Mouse (Mus musculus) heart, embryonic 14.5 days (tissue): ENCODE results near the gene Tnfsf15. TPM values are rescaled to one million over a fixed set of nuclear protein-coding genes. Genes with fewer than 3 reads are reported as not detected.

Source experiments
- ATAC-seq: fragments of 200-750 bp; cut with Nextera tagmentation; 2 replicates; pipeline ENCODE4 v1.8.0; 2017; ENCODE audit warnings: low read depth, moderate TSS enrichment; ENCODE audit not compliant: insufficient number of reproducible peaks, insufficient read depth, low FRiP score
- H3K27ac ChIP-seq, 2 experiments: fragments of 200-500 bp in 1 of 2; fragments of 300-500 bp in 1 of 2; sonication (generic) in 1 of 2; replicated peaks in 1 of 2; 2 replicates each; pipeline ENCODE4 v1.5.1; 2012 to 2014; ENCODE audit warnings: low read depth in 2 of 2, low read length in 2 of 2, control low read depth in 1 of 2, mild to moderate bottlenecking in 1 of 2, mixed read lengths in 1 of 2; ENCODE audit not compliant: control insufficient read depth in 1 of 2, insufficient read depth in 1 of 2
- H3K27me3 ChIP-seq: fragments of 300-500 bp; sonication (generic); 2 replicates; pipeline ENCODE4 v1.6.1; 2014; ENCODE audit warnings: mild to moderate bottlenecking, low read length, control low read depth; ENCODE audit not compliant: control insufficient read depth, insufficient read depth
- H3K36me3 ChIP-seq: fragments of 300-500 bp; sonication (generic); 2 replicates; pipeline ENCODE4 v1.6.1; 2014; ENCODE audit warnings: mild to moderate bottlenecking, control low read depth, low read length, mixed read lengths; ENCODE audit not compliant: control insufficient read depth, insufficient read depth
- H3K4me1 ChIP-seq, 2 experiments: fragments of 200-500 bp in 1 of 2; fragments of 300-500 bp in 1 of 2; sonication (generic) in 1 of 2; 2 replicates each; pipeline ENCODE4 v1.6.1; 2012 to 2014; ENCODE audit warnings: low read length in 2 of 2, control low read depth in 1 of 2, mixed read lengths in 1 of 2; ENCODE audit not compliant: control insufficient read depth in 2 of 2, insufficient read depth in 2 of 2
- H3K4me2 ChIP-seq: fragments of 300-500 bp; sonication (generic); 2 replicates; pipeline ENCODE4 v1.6.1; 2014; ENCODE audit warnings: mild to moderate bottlenecking, low read length
- H3K4me3 ChIP-seq, 2 experiments: fragments of 200-500 bp in 1 of 2; fragments of 300-500 bp in 1 of 2; sonication (generic) in 1 of 2; 2 replicates each; pipeline ENCODE4 v1.5.1; 2012 to 2014; ENCODE audit warnings: low read length in 2 of 2, mild to moderate bottlenecking in 2 of 2, control low read depth in 1 of 2, low read depth in 1 of 2, moderate library complexity in 1 of 2; ENCODE audit not compliant: control insufficient read depth in 1 of 2, insufficient read depth in 1 of 2
- H3K9ac ChIP-seq: fragments of 300-500 bp; sonication (generic); 2 replicates; pipeline ENCODE4 v1.6.1; 2014; ENCODE audit warnings: mild to moderate bottlenecking, low read length
- H3K9me3 ChIP-seq: fragments of 300-500 bp; sonication (generic); 2 replicates; pipeline ENCODE4 v1.6.1; 2016; ENCODE audit warnings: low read length, control low read depth; ENCODE audit not compliant: control insufficient read depth
- WGBS: fragments of 180-500 bp; shearing (Covaris S2); extraction: QIAGEN DNeasy Blood & Tissue Kit; methylation state at CpG from one replicate; pipeline ENCODE4 v1.1.7; 2014; 5-methylcytosine and 5-hydroxymethylcytosine counted together
- polyA plus RNA-seq: library from polyadenylated mRNA; unstranded; fragments of >200 nt; fragmentation: Nextera tagmentation; extraction: Ambion mirVana; gene quantifications from 2 replicates; pipeline ENCODE4 v1.2.1, GENCODE M21; 2014

Tnfsf15 gene
- polyA plus RNA-seq, 1 experiment from 2014 or later = not detected

- Histone ChIP-seq H3K4me1 (no peaks in the 10 kb centered on the region), H3K27ac (no peak overlapping the region), H3K9me3 (no peaks in the 10 kb centered on the region), H3K27me3 (no peaks in the 10 kb centered on the region), H3K9ac (no peak overlapping the region), H3K4me3 (no peak overlapping the region), H3K36me3 (no peaks in the 10 kb centered on the region), H3K4me2 (no peak overlapping the region)
- ATAC-seq = no peak
- WGBS = 62% methylated on average over 2 of the region's 2 CpGs
Measured at GRCm38 (mm10) chr4:63772514-63772913, 27.6 kb upstream of the Tnfsf15 start.

GRCm38 (mm10) chr4:63771291-63771690 lies 26.4 kb upstream of the Tnfsf15 start:
- no peak overlapping the region for H3K9ac ChIP-seq
- H3K27me3 ChIP-seq = no peaks in the 10 kb centered on the region
- ATAC-seq = no peak
- 71% methylated on average over 4 of the region's 4 CpGs for WGBS
- H3K4me1 ChIP-seq = no peaks in the 10 kb centered on the region
- no peaks in the 10 kb centered on the region for H3K36me3 ChIP-seq
- H3K27ac ChIP-seq = no peak overlapping the region
- H3K4me3 ChIP-seq = no peak overlapping the region
- H3K9me3 ChIP-seq = no peaks in the 10 kb centered on the region
- H3K4me2 ChIP-seq = no peak overlapping the region

GRCm38 (mm10) chr4:63769161-63769560 lies 24.2 kb upstream of the Tnfsf15 start:
- Histone ChIP-seq H3K27ac (no peak overlapping the region), H3K4me3 (no peak overlapping the region), H3K9ac (no peak overlapping the region), H3K4me1 (no peaks in the 10 kb centered on the region), H3K36me3 (no peaks in the 10 kb centered on the region), H3K4me2 (no peak overlapping the region), H3K27me3 (no peaks in the 10 kb centered on the region), H3K9me3 (no peaks in the 10 kb centered on the region)
- WGBS = 87% methylated on average over 3 of the region's 3 CpGs
- ATAC-seq = no peak

- Histone ChIP-seq H3K27ac (no peak overlapping the region), H3K4me3 (no peak overlapping the region), H3K27me3 (peaks cover 3% of the 10 kb centered on the region; the same call in 1 of the 2 replicates), H3K4me2 (no peak overlapping the region), H3K9me3 (no peaks in the 10 kb centered on the region), H3K36me3 (no peaks in the 10 kb centered on the region), H3K9ac (no peak overlapping the region), H3K4me1 (no peaks in the 10 kb centered on the region)
- WGBS = 75% methylated on average over 2 of the region's 2 CpGs
- no peak for ATAC-seq
Measured at GRCm38 (mm10) chr4:63765050-63765449, 20.1 kb upstream of the Tnfsf15 start.

- no peak overlapping the region for H3K4me2 ChIP-seq
- no peaks in the 10 kb centered on the region for H3K9me3 ChIP-seq
- no peak overlapping the region for H3K27ac ChIP-seq
- no peaks in the 10 kb centered on the region for H3K4me1 ChIP-seq
- no peak overlapping the region for H3K9ac ChIP-seq
- no peak for ATAC-seq
- WGBS = 90% methylated on average over 3 of the region's 3 CpGs
- peaks cover 7% of the 10 kb centered on the region for H3K27me3 ChIP-seq
- H3K36me3 ChIP-seq = no peaks in the 10 kb centered on the region
- H3K4me3 ChIP-seq = no peak overlapping the region
Measured at GRCm38 (mm10) chr4:63759931-63760330, 15.0 kb upstream of the Tnfsf15 start.

- Histone ChIP-seq H3K27ac (no peak overlapping the region), H3K27me3 (peaks cover 7% of the 10 kb centered on the region), H3K9me3 (no peaks in the 10 kb centered on the region), H3K4me3 (no peak overlapping the region), H3K4me1 (peaks cover 0 to 3% of the 10 kb centered on the region in 2 experiments; a peak in 2 of 4 replicates), H3K36me3 (no peaks in the 10 kb centered on the region), H3K4me2 (no peak overlapping the region), H3K9ac (no peak overlapping the region)
- ATAC-seq = no peak
- 73% methylated on average over 6 of the region's 6 CpGs for WGBS
Measured at GRCm38 (mm10) chr4:63757527-63758154, 12.7 kb upstream of the Tnfsf15 start.

GRCm38 (mm10) chr4:63756072-63756471 lies 11.2 kb upstream of the Tnfsf15 start:
- peaks cover 0 to 6% of the 10 kb centered on the region in 2 experiments; a peak in 2 of 4 replicates for H3K4me1 ChIP-seq
- H3K36me3 ChIP-seq = no peaks in the 10 kb centered on the region
- H3K9ac ChIP-seq = no peak overlapping the region
- no peak overlapping the region for H3K27ac ChIP-seq
- no peak for ATAC-seq
- WGBS = 63% methylated on average over 2 of the region's 2 CpGs
- H3K9me3 ChIP-seq = no peaks in the 10 kb centered on the region
- H3K27me3 ChIP-seq = peaks cover 4% of the 10 kb centered on the region; the same call in 1 of the 2 replicates
- no peak overlapping the region for H3K4me3 ChIP-seq
- H3K4me2 ChIP-seq = no peak overlapping the region

GRCm38 (mm10) chr4:63754467-63755020 lies 9.6 kb upstream of the Tnfsf15 start:
- H3K4me2 ChIP-seq = no peak overlapping the region
- no peak overlapping the region for H3K9ac ChIP-seq
- H3K36me3 ChIP-seq = no peaks in the 10 kb centered on the region
- no peak overlapping the region for H3K27ac ChIP-seq
- ATAC-seq = no peak
- 87% methylated on average over 9 of the region's 9 CpGs for WGBS
- no peak overlapping the region for H3K4me3 ChIP-seq
- peaks cover 0 to 6% of the 10 kb centered on the region in 2 experiments; a peak in 2 of 4 replicates for H3K4me1 ChIP-seq
- H3K27me3 ChIP-seq = peaks cover 15% of the 10 kb centered on the region
- no peaks in the 10 kb centered on the region for H3K9me3 ChIP-seq
